Mouse (Mus musculus) gastrocnemius, postnatal 25 days (tissue): Measurements from ENCODE around the gene Olfr918. TPM values are rescaled to one million over a fixed set of nuclear protein-coding genes. Genes with fewer than 3 reads are reported as not detected.

ENCODE experiments used
- DNase-seq: peaks from one replicate; pipeline ENCODE4 v3.0.0; 2022
- long read RNA-seq, 2 experiments: library from polyadenylated mRNA; stranded (forward); transcript quantifications; one replicate each; pipeline ENCODE4 v2.0.0; 2021
- total RNA-seq, 2 experiments: library from RNA; stranded (reverse); gene quantifications; 1 replicate in 1 of 2; 2 replicates in 1 of 2; pipeline ENCODE4 v1.2.3; 2021

Olfr918 gene
- total RNA-seq = not detected
- long read RNA-seq, experiment 1 = 0 reads
- long read RNA-seq, experiment 2 = 0 reads

DNA sequence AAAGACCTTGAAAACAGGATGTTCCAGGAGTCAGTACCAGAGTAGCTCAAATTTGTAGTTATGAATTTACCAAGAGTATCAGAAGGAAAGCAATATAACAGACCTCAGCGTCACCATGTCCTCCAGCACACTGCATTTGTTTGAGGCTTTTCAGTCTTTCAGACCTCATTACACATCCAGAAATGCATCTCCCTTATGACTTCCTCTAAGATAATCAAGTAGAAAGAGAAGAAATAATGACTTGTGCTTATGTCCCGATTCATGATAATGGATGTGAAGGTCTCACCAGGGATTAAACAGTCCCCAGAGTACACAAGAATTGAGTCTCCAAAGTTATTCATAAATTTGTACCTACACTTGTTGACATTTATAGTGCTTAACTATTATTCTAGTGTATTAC, at the start of gene Olfr918:
TSS of gene Olfr918 (minus strand) at position 101 of the 400 bp plus-strand sequence.
- DNase-seq = no peak

DNA sequence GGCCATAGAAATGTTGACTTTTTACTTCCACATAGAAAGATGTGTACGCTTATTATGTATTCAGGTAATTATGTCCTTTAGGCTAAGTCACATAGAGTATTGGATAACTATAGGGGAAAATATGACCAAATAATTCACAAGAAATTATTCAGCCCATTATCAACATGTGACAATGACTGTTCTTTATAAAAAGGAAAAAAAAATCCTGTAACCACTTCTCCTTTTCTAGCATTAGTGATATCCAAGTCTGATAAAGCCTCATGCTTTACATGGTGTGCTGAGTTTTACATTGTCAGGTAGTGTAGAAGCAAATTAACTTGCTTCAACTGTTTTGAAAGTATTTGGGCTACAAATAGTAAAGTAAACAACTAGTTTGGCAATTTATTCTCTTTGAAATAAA, 49.6 kb upstream of the Olfr918 start:
- DNase-seq = no peak

DNA sequence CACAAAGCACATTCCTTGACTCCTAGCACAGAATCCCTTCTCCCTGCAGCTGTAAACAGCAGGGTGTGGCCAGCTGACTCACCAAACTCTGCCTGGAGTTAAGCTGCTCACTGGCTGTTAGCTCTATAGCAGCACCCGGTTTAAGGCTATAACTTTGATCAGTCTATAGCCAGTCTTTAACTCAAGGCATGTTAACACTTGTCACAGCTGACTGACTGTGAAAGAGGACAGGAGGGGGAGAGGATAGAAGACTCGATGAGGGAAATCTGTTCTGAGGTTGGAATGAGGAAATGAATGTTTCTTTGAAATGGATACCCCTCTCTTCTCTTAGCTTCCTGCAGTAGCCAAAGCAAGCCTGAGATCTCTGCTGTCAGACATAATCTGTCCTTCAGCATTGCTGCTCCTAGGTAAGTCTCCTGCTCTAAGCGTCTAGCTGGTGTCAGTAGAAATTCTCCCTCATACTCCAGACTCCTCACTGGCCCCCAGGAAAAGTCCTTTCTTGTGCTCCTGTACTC, 44.6 kb upstream of the Olfr918 start:
- no peak for DNase-seq

DNA sequence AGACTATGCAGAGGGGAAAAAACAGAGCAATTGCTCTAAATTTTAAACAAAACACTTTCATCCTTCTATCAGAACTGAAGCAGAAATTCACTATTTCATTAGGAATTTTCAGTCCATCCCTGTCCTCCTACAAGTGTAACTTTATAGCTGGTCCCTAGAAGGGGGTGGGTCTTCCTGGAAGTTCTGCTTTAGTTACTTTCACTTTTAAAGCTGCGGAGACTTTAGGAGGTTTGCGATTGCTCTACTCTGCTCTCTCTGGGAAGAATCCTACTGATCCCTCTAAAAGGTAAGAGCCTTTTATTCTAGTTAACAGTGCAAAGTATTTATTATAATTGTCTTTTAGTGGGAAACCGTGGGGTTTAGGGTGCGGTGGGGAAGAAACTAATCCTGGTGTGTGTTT, 43.7 kb upstream of the Olfr918 start, which contains the start of gene Vwa5a:
TSS of gene Vwa5a (plus strand) at position 167 of the 400 bp plus-strand sequence.
- no peak for DNase-seq

DNA sequence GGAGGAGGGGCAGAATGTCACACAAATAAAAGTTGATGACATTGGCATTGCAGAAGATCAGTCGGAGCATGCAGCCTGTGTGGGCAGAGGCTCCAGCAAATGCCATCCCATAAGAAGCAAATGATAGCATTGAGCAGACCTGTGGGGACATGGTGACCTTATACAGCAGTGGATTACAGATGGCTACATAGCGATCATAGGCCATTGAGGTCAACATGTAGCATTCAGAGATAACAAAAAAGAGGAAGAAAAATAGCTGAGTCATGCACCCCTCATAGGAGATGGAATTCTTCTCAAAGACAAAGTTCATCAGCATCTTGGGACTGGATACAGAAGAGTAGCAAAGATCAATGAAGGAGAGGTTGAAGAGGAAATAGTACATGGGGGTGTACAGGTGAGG, 1.5 kb downstream of the Olfr918 start:
- DNase-seq = no peak

DNA sequence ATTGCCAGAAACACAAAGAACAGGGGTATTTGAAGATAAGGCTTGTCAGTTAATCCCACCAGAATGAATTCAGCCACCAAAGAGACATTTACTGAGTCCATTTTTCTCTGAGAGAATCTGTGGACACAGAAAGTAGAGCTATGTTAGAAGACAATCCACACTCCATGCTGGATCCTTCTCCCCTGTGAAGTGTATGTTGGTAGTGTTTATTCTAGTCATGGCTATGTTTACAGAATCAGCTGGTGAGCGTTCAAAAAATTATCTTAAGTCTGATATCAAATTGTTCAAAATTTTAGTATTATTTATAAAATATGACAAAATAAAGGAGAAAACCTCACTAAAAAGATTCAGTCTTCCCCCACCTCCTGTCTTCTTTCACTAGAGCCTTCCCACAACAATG, 8.7 kb downstream of the Olfr918 start, which contains the start of gene Olfr917:
TSS of gene Olfr917 (minus strand) at position 101 of the 400 bp plus-strand sequence.
- no peak for DNase-seq

DNA sequence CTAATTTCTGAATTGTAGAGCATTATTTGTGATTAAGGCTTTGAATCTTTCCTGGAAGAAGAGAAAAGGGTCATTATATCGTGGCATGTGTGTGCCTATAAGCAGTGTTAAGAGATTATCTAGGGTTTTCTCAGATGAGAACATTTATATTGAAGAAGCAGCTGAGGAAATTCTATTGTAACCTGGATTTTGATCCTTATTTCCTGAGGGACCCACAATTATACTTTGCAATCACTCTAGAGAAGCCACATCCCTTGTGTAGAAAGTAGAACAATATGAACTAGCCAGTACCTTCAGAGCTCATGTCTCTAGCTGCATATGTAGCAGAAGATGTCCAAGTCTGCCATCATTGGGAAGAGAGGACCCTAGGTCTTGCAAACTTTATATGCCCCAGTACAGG, 14.6 kb downstream of the Olfr918 start, which contains the start of gene Olfr916:
TSS of gene Olfr916 (minus strand) at position 101 of the 400 bp plus-strand sequence.
- no peak for DNase-seq

DNA sequence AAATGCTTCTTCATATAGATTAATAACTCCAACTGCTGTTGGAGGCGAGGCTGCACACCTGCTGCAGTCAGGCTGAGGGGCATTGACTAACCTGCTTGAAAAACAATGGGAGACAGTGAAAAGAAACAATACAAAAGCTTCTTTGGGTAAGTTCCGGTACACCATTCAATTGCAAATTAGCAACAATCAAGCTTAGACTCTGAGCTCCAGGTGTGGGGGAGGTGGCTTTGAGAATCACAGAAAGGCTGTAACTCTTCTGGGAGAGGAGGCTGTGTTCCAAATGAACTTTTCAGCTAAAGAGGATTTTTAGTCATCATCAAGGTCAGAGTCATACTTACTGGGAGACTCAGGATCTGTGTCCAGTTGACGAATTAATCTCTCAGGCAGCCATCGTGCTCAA, 42.0 kb downstream of the Olfr918 start:
- DNase-seq = no peak

Other genes starting within 250 kb of the Olfr918 start
- gene Olfr901, start 245.1 kb downstream of the Olfr918 start, total RNA-seq = not detected
- not detected for gene Olfr902, start 226.9 kb downstream of the Olfr918 start, total RNA-seq
- not detected for gene Olfr904, start 211.5 kb downstream of the Olfr918 start, total RNA-seq
- not detected for gene Olfr905, start 203.5 kb downstream of the Olfr918 start, total RNA-seq
- gene Olfr906, start 187.5 kb downstream of the Olfr918 start, total RNA-seq = not detected
- gene Olfr907, start 178.8 kb downstream of the Olfr918 start, total RNA-seq = not detected
- not detected for gene Olfr911-ps1, start 153.0 kb downstream of the Olfr918 start, total RNA-seq
- not detected for gene Olfr910, start 136.8 kb downstream of the Olfr918 start, total RNA-seq
- not detected for gene Olfr912, start 94.4 kb downstream of the Olfr918 start, total RNA-seq
- gene Olfr913, start 81.8 kb downstream of the Olfr918 start, total RNA-seq = not detected
- not detected for gene Olfr914, start 69.5 kb downstream of the Olfr918 start, total RNA-seq
- gene Olfr916, start 14.7 kb downstream of the Olfr918 start, total RNA-seq = not detected
- not detected for gene Olfr917, start 8.8 kb downstream of the Olfr918 start, total RNA-seq
- not detected for gene Olfr919, start 29.1 kb upstream of the Olfr918 start, total RNA-seq
- 10 to 100 TPM; 11.2 to 13.2 TPM for gene Vwa5a, start 43.7 kb upstream of the Olfr918 start, total RNA-seq
- under 1 TPM in 1 of 2 experiments, not detected in 1; 0.05 TPM for gene Olfr920, start 77.7 kb upstream of the Olfr918 start, total RNA-seq
- not detected for gene Olfr921, start 98.5 kb upstream of the Olfr918 start, total RNA-seq
- not detected for gene Olfr922, start 140.0 kb upstream of the Olfr918 start, total RNA-seq
- not detected for gene Olfr923, start 151.9 kb upstream of the Olfr918 start, total RNA-seq
- not detected for gene Olfr924, start 169.8 kb upstream of the Olfr918 start, total RNA-seq
- gene Olfr26, start 180.5 kb upstream of the Olfr918 start, total RNA-seq = not detected
- gene Olfr926, start 202.5 kb upstream of the Olfr918 start, total RNA-seq = not detected